Mouse (Mus musculus): Measurements from ENCODE around the gene Dop1a.

GRCm38 (mm10) chr9:86534071-86534470 lies 67.1 kb downstream of the Dop1a start:
- TF ChIP-seq POLR2A (IDR thresholded peaks at IDR 0.05; ENCODE audit: control insufficient read depth, extremely low read depth, insufficient read depth, low read length, poor library complexity) (no peak), CTCF (IDR thresholded peaks at IDR 0.05; ENCODE audit: borderline replicate concordance, control insufficient read depth, extremely low read depth, insufficient read depth, low read length, poor library complexity) (no peak)

Data from thymus, adult 2 months (tissue).